Mouse (Mus musculus) embryonic fibroblast, embryonic 13.5 days (primary cell): Measurements from ENCODE around the gene Hpd.

ENCODE experiments used
- CTCF ChIP-seq: IDR thresholded peaks from 2 replicates; pipeline ENCODE4 v1.5.1; 2011; ENCODE audit warnings: mild to moderate bottlenecking, control low read depth, low read length, moderate library complexity, borderline replicate concordance; ENCODE audit not compliant: insufficient read depth
- POLR2A ChIP-seq: IDR thresholded peaks from 2 replicates; pipeline ENCODE4 v1.6.1; 2011; ENCODE audit warnings: low read depth, mild to moderate bottlenecking, control low read depth, low read length, moderate library complexity

GRCm38 (mm10) chr5:123196746-123197145, 14.2 kb upstream of the Hpd start:
- TF ChIP-seq CTCF (no peak), POLR2A (no peak)
